Mouse (Mus musculus) embryonic facial prominence, embryonic 11.5 days (tissue): ENCODE measurements around the gene Dhx40. TPM values are rescaled to one million over a fixed set of nuclear protein-coding genes. Genes with fewer than 3 reads are reported as not detected.

ENCODE experiments used
- ATAC-seq: fragments of 200-750 bp; cut with Nextera tagmentation; replicated peaks from 2 replicates; pipeline ENCODE4 v1.8.0; 2017; ENCODE audit warnings: low read depth; ENCODE audit not compliant: insufficient number of reproducible peaks, low FRiP score, low TSS enrichment
- DNase-seq: peaks from one replicate; pipeline ENCODE4 v3.0.0-alpha.2; 2015; ENCODE audit warnings: low spot score
- H3K27ac ChIP-seq: fragments of 300-500 bp; sonication (generic); replicated peaks from 2 replicates; pipeline ENCODE4 v1.5.1; 2014; ENCODE audit warnings: mild to moderate bottlenecking, low read depth, low read length, control low read depth
- H3K27me3 ChIP-seq: fragments of 300-500 bp; sonication (generic); 2 replicates; pipeline ENCODE4 v1.6.1; 2014; ENCODE audit warnings: mild to moderate bottlenecking, low read length, moderate library complexity, mixed read lengths; ENCODE audit not compliant: control insufficient read depth, insufficient read depth
- H3K36me3 ChIP-seq: fragments of 300-500 bp; sonication (generic); replicated peaks from 2 replicates; pipeline ENCODE4 v1.6.1; 2014; ENCODE audit warnings: low read depth, mild to moderate bottlenecking, low read length, moderate library complexity, mixed read lengths; ENCODE audit not compliant: control insufficient read depth, insufficient read depth
- H3K4me1 ChIP-seq: fragments of 300-500 bp; sonication (generic); 2 replicates; pipeline ENCODE4 v1.6.1; 2014; ENCODE audit warnings: low read length, mixed read lengths; ENCODE audit not compliant: control insufficient read depth, insufficient read depth
- H3K4me2 ChIP-seq: fragments of 300-500 bp; sonication (generic); 2 replicates; pipeline ENCODE4 v1.6.1; 2014; ENCODE audit warnings: low read depth, mild to moderate bottlenecking, control low read depth, low read length, moderate library complexity
- H3K4me3 ChIP-seq: fragments of 300-500 bp; sonication (generic); 2 replicates; pipeline ENCODE4 v1.5.1; 2014; ENCODE audit warnings: low read depth, low read length, control low read depth
- H3K9ac ChIP-seq: fragments of 300-500 bp; sonication (generic); replicated peaks from 2 replicates; pipeline ENCODE4 v1.6.1; 2014; ENCODE audit warnings: mild to moderate bottlenecking, control low read depth, low read length
- H3K9me3 ChIP-seq: fragments of 300-500 bp; sonication (generic); replicated peaks from 2 replicates; pipeline ENCODE4 v1.6.1; 2016; ENCODE audit warnings: mild to moderate bottlenecking, low read length, inconsistent platforms, mixed read lengths; ENCODE audit not compliant: control insufficient read depth
- WGBS: fragments of 180-500 bp; shearing (Covaris S2); extraction: QIAGEN DNeasy Blood & Tissue Kit; methylation state at CpG from one replicate; pipeline ENCODE4 v1.1.7; 2014; 5-methylcytosine and 5-hydroxymethylcytosine counted together
- polyA plus RNA-seq: library from polyadenylated mRNA; unstranded; fragments of >200 nt; fragmentation: Nextera tagmentation; extraction: Ambion mirVana; gene quantifications from 2 replicates; pipeline ENCODE4 v1.2.1, GENCODE M21; 2014

The Dhx40 gene
- polyA plus RNA-seq, 1 experiment from 2014 or later = 47.0 TPM

- Histone ChIP-seq H3K4me1 (no peaks in the 10 kb centered on the region), H3K9ac (no peak overlapping the region), H3K4me2 (no peak overlapping the region), H3K27me3 (no peaks in the 10 kb centered on the region), H3K36me3 (peaks cover 5% of the 10 kb centered on the region), H3K4me3 (no peak overlapping the region), H3K9me3 (no peaks in the 10 kb centered on the region), H3K27ac (no peak overlapping the region)
- DNase-seq (no peak), ATAC-seq (no peak)
These were observed 81.9 kb downstream of the Dhx40 start for GRCm38 (mm10) chr11:86725607-86726006.

DNA sequence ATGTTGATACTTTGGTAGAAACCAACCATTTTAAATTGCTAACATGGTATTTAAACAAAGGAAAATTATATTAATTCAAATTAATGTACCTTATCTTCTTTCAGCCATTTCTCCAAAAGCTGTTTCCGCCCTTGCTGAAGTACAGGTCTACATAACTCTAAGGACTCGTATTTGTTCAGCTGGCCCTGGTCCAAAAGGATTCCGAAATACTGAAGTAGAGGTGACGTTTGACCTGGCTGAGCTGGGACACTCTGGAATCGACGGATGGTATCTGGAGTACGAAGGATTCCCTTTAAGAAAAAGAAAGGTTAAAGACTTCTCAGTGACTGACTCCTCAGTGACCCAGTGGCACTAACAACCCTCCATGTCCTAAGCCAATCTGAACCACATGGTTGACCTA is 82.6 kb downstream of the Dhx40 start:
- 90% methylated on average over 7 of the region's 7 CpGs for WGBS
- no peak overlapping the region for H3K27ac ChIP-seq
- ATAC-seq (no peak), DNase-seq (no peak)
- peaks cover 5% of the 10 kb centered on the region for H3K36me3 ChIP-seq
- H3K4me1 ChIP-seq = no peaks in the 10 kb centered on the region
- H3K9ac ChIP-seq = no peak overlapping the region
- H3K9me3 ChIP-seq = no peaks in the 10 kb centered on the region
- no peak overlapping the region for H3K4me3 ChIP-seq
- H3K27me3 ChIP-seq = no peaks in the 10 kb centered on the region
- no peak overlapping the region for H3K4me2 ChIP-seq

- H3K9ac ChIP-seq = no peak overlapping the region
- 90% methylated on average over 3 of the region's 3 CpGs for WGBS
These were observed 83.5 kb downstream of the Dhx40 start for GRCm38 (mm10) chr11:86724004-86724403.

GRCm38 (mm10) chr11:86719390-86719789 is 88.2 kb downstream of the Dhx40 start:
- no peak overlapping the region for H3K4me2 ChIP-seq
- H3K36me3 ChIP-seq = peaks cover 13% of the 10 kb centered on the region
- 93% methylated on average over 8 of the region's 8 CpGs for WGBS
- no peak for ATAC-seq
- no peaks in the 10 kb centered on the region for H3K27me3 ChIP-seq
- no peaks in the 10 kb centered on the region for H3K4me1 ChIP-seq
- H3K4me3 ChIP-seq = no peak overlapping the region
- no peaks in the 10 kb centered on the region for H3K9me3 ChIP-seq
- no peak overlapping the region for H3K9ac ChIP-seq
- no peak overlapping the region for H3K27ac ChIP-seq
- DNase-seq = no peak

More at GRCm38 (mm10) chr11:86724004-86724403, 83.5 kb downstream of the Dhx40 start:
- H3K4me2 ChIP-seq = no peak overlapping the region
- H3K4me1 ChIP-seq = no peaks in the 10 kb centered on the region
- H3K9me3 ChIP-seq = no peaks in the 10 kb centered on the region
- H3K36me3 ChIP-seq = peaks cover 9% of the 10 kb centered on the region
- no peak overlapping the region for H3K27ac ChIP-seq
- no peak overlapping the region for H3K4me3 ChIP-seq
- no peak for DNase-seq
- ATAC-seq = no peak
- no peaks in the 10 kb centered on the region for H3K27me3 ChIP-seq

Other genes with a start within 250 kb of the Dhx40 start
- 99.7 and 99.8 TPM in 2 replicates for gene Vmp1, start 123.9 kb downstream of the Dhx40 start, polyA plus RNA-seq
- 46.9 and 49.6 TPM in 2 replicates for gene Ptrh2, start 123.8 kb downstream of the Dhx40 start, polyA plus RNA-seq
- gene Cltc, start 50.2 kb downstream of the Dhx40 start, polyA plus RNA-seq = 154 and 159 TPM in 2 replicates
- 6.2 and 7.6 TPM in 2 replicates for gene Ypel2, start 186.0 kb upstream of the Dhx40 start, polyA plus RNA-seq